Mouse (Mus musculus) adrenal gland, postnatal 36 days (tissue): ENCODE data around the gene Hdac11. TPM values are rescaled to one million over a fixed set of nuclear protein-coding genes. Genes with fewer than 3 reads are reported as not detected.
A peak's percentile ranks its signal among the peaks of the same experiment; 100 is the strongest.

Experiments
- DNase-seq, 2 experiments: peaks; one replicate each; pipeline ENCODE4 v3.0.0; 2021; ENCODE audit warnings: mixed read lengths in 1 of 2
- total RNA-seq, 2 experiments: library from RNA; stranded (reverse); gene quantifications; 2 replicates each; pipeline ENCODE4 v1.2.3; 2021

The Hdac11 gene
- total RNA-seq, 2 experiments from 2014 or later, result 5.8 to 6.2 TPM

DNA sequence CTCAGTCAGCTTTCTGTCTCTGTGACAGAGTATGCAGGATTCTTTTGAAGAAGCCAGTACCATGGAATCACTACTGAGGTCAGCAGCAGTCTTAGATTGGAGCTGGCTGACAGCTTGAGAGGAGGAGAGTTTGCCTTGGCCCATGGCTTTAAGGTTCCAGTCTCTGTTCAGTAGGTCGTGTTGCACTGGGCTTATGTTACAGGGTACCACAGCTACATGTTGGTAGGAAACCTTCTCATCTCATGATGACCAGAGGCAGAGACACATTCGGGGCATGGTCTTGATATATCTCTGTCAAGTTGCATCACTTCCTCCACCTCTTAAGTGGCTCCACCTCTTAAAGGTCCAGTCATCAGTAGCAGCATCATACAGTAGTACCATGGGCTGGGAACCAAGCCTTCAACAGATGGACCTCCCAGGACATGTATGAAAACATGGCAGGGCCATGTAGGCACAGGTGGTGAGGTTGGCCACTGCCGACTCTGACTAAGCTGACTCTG lies 15.0 kb downstream of the Hdac11 start:
- no peak for DNase-seq

- DNase-seq, result no peak
Observed at GRCm38 (mm10) chr6:91172381-91172780, 15.9 kb downstream of the Hdac11 start.

GRCm38 (mm10) chr6:91173221-91173880 lies 16.9 kb downstream of the Hdac11 start:
- DNase-seq, result peak; percentile 60 to 73

GRCm38 (mm10) chr6:91174211-91174610 lies 17.7 kb downstream of the Hdac11 start:
- DNase-seq, result no peak

DNA sequence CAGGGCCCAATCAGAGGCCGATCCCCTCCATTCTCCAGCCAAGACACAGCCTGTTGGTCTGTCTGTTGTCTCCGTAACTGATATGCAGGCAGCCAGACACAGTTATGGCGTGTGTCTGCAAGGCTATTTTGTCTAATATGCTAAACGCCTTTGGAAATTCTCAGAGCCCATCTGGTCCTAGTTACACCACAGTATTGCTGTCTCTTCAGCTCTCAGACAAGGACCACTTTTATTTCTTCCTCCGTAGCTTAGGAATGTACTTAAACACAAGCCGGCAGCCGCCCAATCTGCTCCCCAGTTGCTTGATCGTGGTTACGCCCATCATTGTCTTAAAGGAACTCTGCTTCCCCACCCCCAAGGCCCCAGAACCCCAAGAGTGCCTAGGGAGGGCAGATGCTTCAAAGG lies 24.3 kb downstream of the Hdac11 start:
- no peak for DNase-seq

- DNase-seq, result peak; percentile 43 to 65
Observed at GRCm38 (mm10) chr6:91181320-91181719, 24.9 kb downstream of the Hdac11 start.

DNA sequence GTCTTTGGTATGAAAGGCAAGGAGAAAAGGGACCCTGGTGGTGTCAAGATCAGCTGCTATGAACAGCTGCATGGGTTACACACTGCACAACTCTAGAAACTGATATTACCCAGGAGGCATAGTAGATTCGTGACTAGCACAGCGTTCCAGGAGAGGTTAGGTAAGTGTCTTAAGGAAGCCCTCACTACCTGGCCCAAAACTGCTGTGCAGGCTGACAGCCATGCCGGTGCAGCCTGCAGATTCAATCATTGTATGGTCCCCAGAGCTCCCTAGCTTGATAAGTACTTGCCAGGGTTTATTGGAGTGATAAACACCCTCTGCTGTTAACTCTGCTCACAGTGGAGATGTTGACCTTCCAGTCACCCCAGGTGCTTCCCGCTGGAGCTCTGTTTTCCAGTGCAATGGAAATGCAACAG lies 25.6 kb downstream of the Hdac11 start:
- DNase-seq, result no peak

DNA sequence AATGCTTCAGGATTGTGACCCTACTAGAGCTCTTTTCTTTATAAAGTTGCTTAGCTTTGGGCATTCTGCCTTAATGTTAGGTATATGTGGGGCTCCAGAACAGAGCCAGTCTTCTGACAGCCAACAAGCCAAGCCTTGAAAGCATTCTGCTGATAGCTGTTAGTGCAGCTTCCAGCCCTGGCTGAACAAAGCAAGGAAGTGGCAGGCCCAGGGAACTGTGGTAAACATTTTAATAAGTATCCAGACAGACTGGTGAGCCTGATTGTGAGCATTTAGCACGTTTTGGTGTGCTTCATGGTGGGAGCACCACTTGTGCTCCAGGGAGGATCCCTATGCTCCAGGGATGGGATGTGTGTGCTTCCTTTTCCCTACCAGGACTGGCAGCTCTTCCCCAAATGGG lies 26.6 kb downstream of the Hdac11 start:
- DNase-seq, result no peak

GRCm38 (mm10) chr6:91183980-91184379 lies 27.5 kb downstream of the Hdac11 start:
- DNase-seq, result no peak

DNA sequence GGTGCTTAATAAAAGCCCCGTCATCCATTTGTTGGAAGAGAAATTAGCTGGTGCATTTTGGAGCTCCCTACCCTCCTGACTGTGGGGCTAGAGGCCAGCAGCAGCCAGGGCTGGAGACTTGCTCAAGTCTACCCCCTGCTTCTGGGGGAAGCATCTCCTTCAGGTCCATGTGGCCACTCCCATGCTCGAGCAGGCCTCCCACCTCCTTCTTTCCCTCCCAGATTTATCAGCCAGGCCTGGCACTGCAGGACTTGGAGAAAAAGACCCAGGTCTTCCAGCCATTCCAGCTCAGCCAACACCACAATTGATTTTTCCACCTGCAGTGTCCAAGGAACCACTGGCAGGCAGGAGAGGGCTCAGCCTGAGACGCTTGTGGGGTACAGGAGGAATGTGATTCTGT lies 28.3 kb downstream of the Hdac11 start:
- DNase-seq, result no peak

GRCm38 (mm10) chr6:91185502-91185901 lies 29.0 kb downstream of the Hdac11 start:
- DNase-seq, result no peak

DNA sequence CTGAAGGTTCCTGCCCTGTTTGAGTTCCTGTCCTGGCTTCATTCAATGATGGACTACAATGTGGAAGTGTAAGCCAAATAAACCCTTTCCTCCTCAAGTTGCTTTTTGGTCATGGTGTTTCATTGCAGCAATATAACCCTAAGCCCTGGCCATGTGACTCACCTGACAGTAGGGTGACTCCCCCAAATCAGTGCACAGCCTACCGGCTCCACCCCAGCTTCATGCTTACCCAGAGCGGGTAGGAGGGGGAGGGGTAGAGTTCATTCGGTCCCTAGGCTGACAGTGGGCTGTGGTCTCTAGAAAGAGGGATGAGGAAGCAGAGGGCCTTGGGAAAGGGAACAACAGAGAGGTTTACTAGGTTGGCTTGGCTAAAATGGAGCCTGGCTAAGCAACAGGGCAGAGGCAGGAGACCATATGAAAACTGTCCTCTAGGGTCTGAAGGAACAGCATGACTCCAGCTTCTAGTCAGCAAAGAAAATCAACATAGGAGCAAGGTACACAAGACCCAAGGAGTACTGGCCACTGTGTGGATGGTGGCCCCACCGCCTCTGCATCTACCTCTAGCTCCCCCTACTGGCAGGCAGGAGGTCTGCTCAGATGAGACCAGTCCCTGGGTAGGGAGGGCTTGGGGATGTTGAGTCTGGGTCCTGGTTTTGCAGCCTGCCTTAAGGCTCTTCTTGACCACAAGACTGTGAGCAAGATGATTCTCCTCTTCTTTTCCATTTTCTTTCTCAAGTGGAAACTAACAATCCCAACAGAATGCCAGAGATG lies 29.9 kb downstream of the Hdac11 start:
- peak in 1 of 2 experiments; percentile 50 for DNase-seq

DNA sequence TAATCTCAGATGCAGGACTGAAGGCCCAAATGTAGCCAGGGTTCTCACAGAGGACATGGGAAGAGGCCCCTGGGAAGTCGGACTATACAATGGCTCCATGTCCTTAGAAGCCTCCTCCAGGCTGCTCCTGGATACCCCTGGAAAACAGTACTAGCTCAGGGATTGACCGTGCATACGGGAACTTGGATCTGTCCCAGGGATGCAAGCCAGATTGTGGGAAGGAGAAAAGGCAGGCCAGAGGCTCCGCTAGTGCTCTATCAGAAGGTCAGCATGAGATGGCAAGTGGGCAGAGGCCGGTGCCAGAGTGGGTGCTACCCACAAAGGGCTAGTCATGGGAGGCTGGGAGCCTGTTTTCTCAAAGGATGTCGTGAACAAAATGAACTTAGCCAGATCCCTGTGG lies 30.5 kb downstream of the Hdac11 start:
- DNase-seq, result no peak

- DNase-seq, result peak in 1 of 2 experiments; percentile 7
Observed at GRCm38 (mm10) chr6:91187871-91188270, 31.4 kb downstream of the Hdac11 start.

GRCm38 (mm10) chr6:91189971-91190370 lies 33.5 kb downstream of the Hdac11 start:
- DNase-seq, result no peak

GRCm38 (mm10) chr6:91191465-91191864 lies 35.0 kb downstream of the Hdac11 start:
- DNase-seq, result no peak

DNA sequence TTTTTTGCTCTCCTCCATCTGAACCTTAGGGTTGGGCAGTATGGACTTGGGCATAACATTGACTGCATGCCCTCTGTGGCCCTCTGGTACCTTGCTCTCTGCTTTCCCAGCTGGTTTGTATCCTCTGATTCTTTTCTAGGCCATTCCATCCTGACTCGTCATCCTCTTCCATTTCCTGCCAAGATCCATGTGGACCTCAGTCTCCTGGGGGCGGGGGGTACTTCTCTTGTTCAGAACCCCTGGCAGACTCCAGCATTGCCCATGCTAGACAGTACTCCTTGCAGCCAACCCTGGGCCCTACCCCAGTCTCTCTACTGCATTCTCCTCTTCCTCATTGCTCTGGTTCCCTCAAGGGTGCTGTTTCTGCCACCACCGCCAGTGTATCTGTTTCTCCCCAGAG lies 36.0 kb downstream of the Hdac11 start:
- DNase-seq, result no peak

GRCm38 (mm10) chr6:91192851-91193545 lies 36.5 kb downstream of the Hdac11 start:
- DNase-seq, result no peak

- DNase-seq, result no peak
Observed at GRCm38 (mm10) chr6:91198456-91198855, 42.0 kb downstream of the Hdac11 start.

DNA sequence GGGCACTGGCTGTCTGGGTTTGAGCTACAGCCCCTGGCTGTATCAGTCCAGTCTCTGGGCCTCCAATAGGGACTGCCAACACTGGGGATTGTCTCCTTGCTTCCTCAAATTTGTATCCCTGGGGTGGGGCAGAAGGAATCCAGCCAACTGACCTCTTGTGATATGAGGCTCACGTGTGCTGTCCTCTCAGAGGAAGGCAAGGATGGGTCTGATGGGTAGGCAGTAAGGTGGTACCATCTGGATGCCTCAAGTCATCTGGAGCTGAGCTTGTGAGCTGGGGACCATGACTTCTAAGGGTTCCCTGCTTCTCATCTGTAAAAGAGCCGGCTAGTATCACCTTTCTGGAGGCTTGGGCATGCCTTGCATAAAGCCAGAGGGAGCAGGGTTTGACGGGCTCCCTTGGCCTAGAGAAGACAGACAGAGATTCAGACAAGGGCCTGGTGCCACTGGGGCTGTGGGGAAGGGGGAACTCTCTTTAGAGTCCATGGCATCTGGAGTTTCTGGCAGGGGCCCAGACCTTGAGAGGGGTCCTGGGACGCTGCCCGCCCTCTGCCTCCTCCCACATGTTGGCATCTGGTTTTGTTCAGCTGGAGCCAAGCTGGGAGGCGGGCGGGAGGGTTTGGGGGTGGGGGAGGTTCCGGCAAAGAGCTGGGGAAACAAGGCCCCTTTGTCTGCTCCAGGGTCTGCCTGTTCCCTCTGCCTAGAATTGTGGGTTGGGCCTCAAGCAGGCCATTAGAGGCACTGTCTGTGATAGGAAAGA lies 44.1 kb downstream of the Hdac11 start:
- DNase-seq, result no peak

GRCm38 (mm10) chr6:91201881-91202341 lies 45.4 kb downstream of the Hdac11 start:
- peak; percentile 31 to 49 for DNase-seq

- no peak for DNase-seq
Observed at GRCm38 (mm10) chr6:91202571-91202970, 46.1 kb downstream of the Hdac11 start.
